Mouse (Mus musculus) testis, postnatal 14 days (tissue): Measurements from ENCODE around the gene Osmr.
"Not testable (repeated sequence)": the region's sequence is repeated elsewhere in the genome, so short reads cannot be mapped to it uniquely, and the experiment has no call there.

Source experiments
- DNase-seq: peaks from one replicate; pipeline ENCODE4 v3.0.0; 2021; ENCODE audit warnings: low spot score

The Osmr gene

GRCm38 (mm10) chr15:6861617-6862016 lies 13.2 kb downstream of the Osmr start:
- no peak for DNase-seq

- DNase-seq: no peak
Observed at GRCm38 (mm10) chr15:6859781-6860180, 15.0 kb downstream of the Osmr start.

- no peak for DNase-seq
Observed at GRCm38 (mm10) chr15:6858871-6859270, 15.9 kb downstream of the Osmr start.

- DNase-seq: no peak
Observed at GRCm38 (mm10) chr15:6857270-6857905, 17.4 kb downstream of the Osmr start.

- DNase-seq: no peak
Observed at GRCm38 (mm10) chr15:6849851-6850250, 24.9 kb downstream of the Osmr start.

- DNase-seq: no peak
Observed at GRCm38 (mm10) chr15:6840199-6840598, 34.6 kb downstream of the Osmr start.

GRCm38 (mm10) chr15:6815807-6816206 lies 59.0 kb downstream of the Osmr start:
- DNase-seq: no peak

GRCm38 (mm10) chr15:6801212-6801611 lies 73.6 kb downstream of the Osmr start:
- DNase-seq: not testable (repeated sequence)

GRCm38 (mm10) chr15:6792846-6793245 lies 81.9 kb downstream of the Osmr start:
- DNase-seq: no peak

- no peak for DNase-seq
Observed at GRCm38 (mm10) chr15:6791648-6792047, 83.1 kb downstream of the Osmr start.

- DNase-seq: no peak
Observed at GRCm38 (mm10) chr15:6790011-6790410, 84.8 kb downstream of the Osmr start.

- DNase-seq: no peak
Observed at GRCm38 (mm10) chr15:6787236-6787635, 87.5 kb downstream of the Osmr start.

GRCm38 (mm10) chr15:6786212-6786611 lies 88.6 kb downstream of the Osmr start:
- no peak for DNase-seq

- no peak for DNase-seq
Observed at GRCm38 (mm10) chr15:6772265-6772664, 102.5 kb downstream of the Osmr start.
